Mouse (Mus musculus) gonadal fat pad, adult 2 months (tissue): ENCODE data around the gene Cpne7. TPM values are rescaled to one million over a fixed set of nuclear protein-coding genes. Genes with fewer than 3 reads are reported as not detected.
"Not testable (repeated sequence)": the region's sequence is repeated elsewhere in the genome, so short reads cannot be mapped to it uniquely, and the experiment has no call there.

ENCODE experiments used
- DNase-seq: peaks from one replicate; pipeline ENCODE4 v3.0.0-alpha.2; 2012; ENCODE audit warnings: low read depth
- polyA plus RNA-seq: library from polyadenylated mRNA; depleted of rRNA; stranded (reverse); fragments of >200 nt; gene quantifications from 2 replicates; pipeline ENCODE4 v1.2.3, GENCODE M21; 2012; rRNA removed

Gene Cpne7
- polyA plus RNA-seq: 3.7 and 6.1 TPM in 2 replicates

GRCm38 (mm10) chr8:123117127-123117731, at the start of gene Cpne7:
TSS of gene Cpne7 (plus strand) at chr8:123117374.
- no peak for DNase-seq

- no peak for DNase-seq
Measured at GRCm38 (mm10) chr8:123071176-123071575, 46.0 kb upstream of the Cpne7 start.

DNA sequence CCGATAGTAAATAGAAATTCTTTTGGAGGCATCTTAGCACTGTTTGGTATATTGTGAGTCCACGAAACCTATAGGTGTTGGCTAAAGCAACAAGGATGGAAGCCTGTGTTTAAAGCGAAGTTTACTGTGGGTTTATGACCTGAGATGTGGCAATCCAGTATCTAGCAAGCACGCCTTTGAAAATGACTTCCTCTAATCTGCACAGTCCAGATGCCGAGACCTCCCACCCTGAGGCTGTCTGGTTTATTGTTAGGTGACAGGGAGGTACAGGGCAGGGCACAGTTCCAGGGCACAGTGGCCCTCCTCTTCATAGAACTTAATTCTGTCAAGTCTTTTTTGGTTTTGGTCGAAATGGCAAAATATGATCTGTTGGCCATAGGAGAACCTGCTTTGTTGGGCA, 40.0 kb upstream of the Cpne7 start:
- DNase-seq: no peak

- DNase-seq: no peak
Measured at GRCm38 (mm10) chr8:123082993-123083392, 34.2 kb upstream of the Cpne7 start.

GRCm38 (mm10) chr8:123083610-123084009, 33.6 kb upstream of the Cpne7 start:
- no peak for DNase-seq

GRCm38 (mm10) chr8:123087289-123087688, 29.9 kb upstream of the Cpne7 start:
- DNase-seq: no peak

- DNase-seq: no peak
Measured at GRCm38 (mm10) chr8:123097216-123097615, 20.0 kb upstream of the Cpne7 start.

- no peak for DNase-seq
Measured at GRCm38 (mm10) chr8:123097786-123098584, 19.2 kb upstream of the Cpne7 start.

GRCm38 (mm10) chr8:123100288-123100687, 16.9 kb upstream of the Cpne7 start:
- peak; percentile 74 for DNase-seq

- DNase-seq: no peak
Measured at GRCm38 (mm10) chr8:123101244-123101643, 15.9 kb upstream of the Cpne7 start.

GRCm38 (mm10) chr8:123101735-123102685, 15.2 kb upstream of the Cpne7 start, which contains the start of gene Rpl13:
TSS of gene Rpl13 (plus strand) at chr8:123102350.
- DNase-seq: no peak

DNA sequence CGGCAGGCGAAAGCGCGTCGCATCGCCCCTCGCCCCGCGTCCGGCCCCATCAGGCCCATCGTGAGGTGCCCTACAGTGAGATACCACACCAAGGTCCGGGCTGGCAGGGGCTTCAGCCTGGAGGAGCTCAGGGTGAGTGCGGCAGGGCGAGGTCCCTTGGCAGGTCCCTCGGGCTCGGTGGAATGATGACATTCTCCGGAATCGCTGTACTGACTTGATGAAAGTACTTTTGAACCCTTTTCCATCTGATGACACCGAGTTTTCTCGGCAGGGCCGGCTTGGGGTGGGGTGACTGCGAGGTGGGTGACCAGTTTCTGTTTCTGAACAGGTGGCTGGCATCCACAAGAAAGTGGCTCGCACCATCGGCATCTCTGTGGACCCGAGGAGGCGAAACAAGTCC, 14.3 kb upstream of the Cpne7 start:
- not testable (repeated sequence) for DNase-seq

GRCm38 (mm10) chr8:123103285-123103684, 13.9 kb upstream of the Cpne7 start:
- no peak for DNase-seq

- no peak for DNase-seq
Measured at GRCm38 (mm10) chr8:123104046-123104767, 13.0 kb upstream of the Cpne7 start.

- no peak for DNase-seq
Measured at GRCm38 (mm10) chr8:123105553-123106326, 11.4 kb upstream of the Cpne7 start.

- DNase-seq: no peak
Measured at GRCm38 (mm10) chr8:123106531-123106930, 10.6 kb upstream of the Cpne7 start.

- DNase-seq: no peak
Measured at GRCm38 (mm10) chr8:123108010-123108409, 9.2 kb upstream of the Cpne7 start.

- no peak for DNase-seq
Measured at GRCm38 (mm10) chr8:123108953-123109352, 8.2 kb upstream of the Cpne7 start.

- DNase-seq: no peak
Measured at GRCm38 (mm10) chr8:123110649-123111048, 6.5 kb upstream of the Cpne7 start.

- no peak for DNase-seq
Measured at GRCm38 (mm10) chr8:123112892-123113291, 4.3 kb upstream of the Cpne7 start.
